Mouse (Mus musculus) embryonic facial prominence, embryonic 14.5 days (tissue): ENCODE data around the gene Cdk5rap2. TPM values are rescaled to one million over a fixed set of nuclear protein-coding genes. Genes with fewer than 3 reads are reported as not detected.

Experiments
- ATAC-seq: fragments of 200-750 bp; cut with Nextera tagmentation; 2 replicates; pipeline ENCODE4 v1.8.0; 2017; ENCODE audit warnings: low read depth, moderate number of reproducible peaks, moderate TSS enrichment
- DNase-seq: peaks from one replicate; pipeline ENCODE4 v3.0.0-alpha.2; 2015; ENCODE audit warnings: low spot score
- H3K27ac ChIP-seq: fragments of 300-500 bp; sonication (generic); replicated peaks from 2 replicates; pipeline ENCODE4 v1.5.1; 2014; ENCODE audit warnings: low read depth, mild to moderate bottlenecking, low read length, moderate library complexity
- H3K27me3 ChIP-seq: fragments of 300-500 bp; sonication (generic); replicated peaks from 2 replicates; pipeline ENCODE4 v1.6.1; 2014; ENCODE audit warnings: low read length; ENCODE audit not compliant: control insufficient read depth, insufficient read depth
- H3K36me3 ChIP-seq: fragments of 300-500 bp; sonication (generic); 2 replicates; pipeline ENCODE4 v1.6.1; 2014; ENCODE audit warnings: low read length, mixed read lengths; ENCODE audit not compliant: control insufficient read depth, insufficient read depth
- H3K4me1 ChIP-seq: fragments of 300-500 bp; sonication (generic); 2 replicates; pipeline ENCODE4 v1.6.1; 2014; ENCODE audit warnings: antibody characterized with exemption, low read length; ENCODE audit not compliant: control insufficient read depth, insufficient read depth
- H3K4me2 ChIP-seq: fragments of 300-500 bp; sonication (generic); 2 replicates; pipeline ENCODE4 v1.6.1; 2014; ENCODE audit warnings: low read depth, mild to moderate bottlenecking, low read length, moderate library complexity, mixed read lengths
- H3K4me3 ChIP-seq: fragments of 300-500 bp; sonication (generic); 2 replicates; pipeline ENCODE4 v1.5.1; 2014; ENCODE audit warnings: low read depth, mild to moderate bottlenecking, low read length
- H3K9ac ChIP-seq: fragments of 300-500 bp; sonication (generic); 2 replicates; pipeline ENCODE4 v1.6.1; 2014; ENCODE audit warnings: low read depth, mild to moderate bottlenecking, low read length, moderate library complexity, mixed read lengths
- H3K9me3 ChIP-seq: fragments of 300-500 bp; sonication (generic); 2 replicates; pipeline ENCODE4 v1.6.1; 2016; ENCODE audit warnings: low read length; ENCODE audit not compliant: control insufficient read depth
- WGBS: fragments of 180-500 bp; shearing (Covaris S2); extraction: QIAGEN DNeasy Blood & Tissue Kit; methylation state at CpG from one replicate; pipeline ENCODE4 v1.1.7; 2014; 5-methylcytosine and 5-hydroxymethylcytosine counted together
- polyA plus RNA-seq: library from polyadenylated mRNA; unstranded; fragments of >200 nt; fragmentation: Nextera tagmentation; extraction: Ambion mirVana; gene quantifications from 2 replicates; pipeline ENCODE4 v1.2.1, GENCODE M21; 2014

Cdk5rap2 gene
- 15.8 and 18.5 TPM in 2 replicates for polyA plus RNA-seq

DNA sequence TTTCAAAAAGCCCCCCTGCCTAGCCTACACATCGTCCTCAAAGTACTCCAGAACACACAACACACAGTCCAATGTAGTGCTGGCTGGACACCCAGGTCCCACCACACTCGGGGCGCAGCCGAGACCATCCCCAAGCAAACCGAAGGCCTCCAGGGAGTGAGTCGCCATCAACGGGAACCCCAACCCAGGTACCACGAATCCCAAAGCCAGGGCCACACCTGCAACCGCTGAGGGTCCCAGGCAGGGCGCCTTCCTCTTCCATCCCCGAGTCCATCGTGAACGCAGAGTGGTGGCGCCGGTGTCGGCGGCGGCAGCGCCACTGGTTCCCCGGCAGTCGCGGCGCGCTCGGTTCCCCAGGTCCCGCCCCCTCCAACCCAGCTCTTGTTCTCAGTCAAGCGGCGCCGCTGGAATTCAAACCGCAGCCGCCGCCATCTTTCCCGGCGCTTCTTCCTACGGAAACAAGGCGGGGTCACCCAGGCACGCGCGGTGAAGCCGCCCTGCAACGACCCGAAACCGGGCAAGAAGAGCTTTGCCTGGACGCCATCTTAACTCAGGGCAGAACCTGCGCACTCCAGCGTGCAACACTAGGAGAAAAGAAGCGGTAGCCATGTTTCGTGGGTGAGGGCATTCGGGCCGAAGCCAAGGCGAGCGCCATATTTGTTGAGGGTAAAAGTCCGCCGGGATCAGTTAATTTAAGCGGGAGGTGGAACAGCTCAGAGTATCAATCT is at the start of gene Cdk5rap2:
Gene Cdk5rap2 (minus strand): TSS at position 450 of the 728 bp plus-strand sequence.
- DNase-seq, result peak; percentile 99
- Histone ChIP-seq H3K9me3 (no peaks in the 10 kb centered on the region), H3K4me2 (peak within 1 kb of the TSS; percentile 77), H3K9ac (peak within 1 kb of the TSS; percentile 89), H3K4me1 (peaks cover 31% of the 10 kb centered on the region), H3K36me3 (peaks cover under 1% of the 10 kb centered on the region; the same call in 1 of the 2 replicates), H3K27ac (peak within 1 kb of the TSS; percentile 76), H3K27me3 (no peaks in the 10 kb centered on the region), H3K4me3 (peak within 1 kb of the TSS; percentile 82)
- 1% methylated on average over 54 of the region's 55 CpGs for WGBS
- peak; percentile 99 for ATAC-seq

DNA sequence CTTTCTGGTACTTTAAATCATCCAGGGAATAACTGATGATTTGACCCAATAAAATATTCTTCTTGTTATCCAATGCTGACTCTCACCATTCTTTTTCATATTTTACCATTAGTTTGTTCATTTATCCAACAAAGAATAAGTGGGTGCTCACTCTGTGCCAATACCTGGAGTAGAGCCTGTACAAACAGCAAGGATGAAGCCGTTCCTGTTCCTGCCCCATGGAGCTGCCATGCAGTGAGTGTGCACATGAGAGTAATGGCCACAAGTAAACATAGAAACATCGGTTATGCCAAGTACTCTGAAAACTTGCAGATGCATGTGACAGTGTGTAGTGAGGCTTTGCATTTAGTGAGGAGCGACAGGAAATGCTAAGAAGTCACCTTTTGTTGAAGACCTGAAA is 41.9 kb upstream of the Cdk5rap2 start:
- ATAC-seq (no peak), DNase-seq (no peak)
- Histone ChIP-seq H3K27me3 (no peaks in the 10 kb centered on the region), H3K9me3 (no peaks in the 10 kb centered on the region), H3K4me2 (no peak overlapping the region), H3K36me3 (0 out of 2 replicates have a peak, but pooled peaks cover 3% of the 10 kb centered on the region), H3K27ac (no peak overlapping the region), H3K4me3 (no peak overlapping the region), H3K4me1 (no peaks in the 10 kb centered on the region), H3K9ac (no peak overlapping the region)
- WGBS, result 88% methylated on average over 3 of the region's 3 CpGs

DNA sequence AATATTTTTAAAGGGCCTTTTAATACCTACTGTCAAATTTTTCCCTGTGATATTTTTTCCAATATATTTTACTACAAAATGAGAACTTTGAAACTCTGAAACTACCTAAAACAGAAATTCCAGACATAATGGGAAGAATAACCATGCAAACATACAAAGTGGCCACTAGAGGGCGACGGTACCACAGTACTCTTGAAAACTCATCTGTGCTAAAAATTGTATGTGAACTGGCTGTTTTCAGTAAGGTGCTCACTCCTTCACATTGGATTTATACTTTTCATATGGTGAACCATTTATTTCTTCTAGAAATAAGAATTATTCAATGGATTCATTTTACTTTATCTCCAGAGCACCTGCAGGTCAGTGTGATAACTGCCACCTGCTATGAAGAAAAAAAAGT is 41.5 kb upstream of the Cdk5rap2 start:
- ATAC-seq (no peak), DNase-seq (peak; percentile 68)
- Histone ChIP-seq H3K4me3 (no peak overlapping the region), H3K9me3 (no peaks in the 10 kb centered on the region), H3K4me2 (no peak overlapping the region), H3K27ac (no peak overlapping the region), H3K36me3 (0 out of 2 replicates have a peak, but pooled peaks cover 3% of the 10 kb centered on the region), H3K27me3 (no peaks in the 10 kb centered on the region), H3K9ac (no peak overlapping the region), H3K4me1 (no peaks in the 10 kb centered on the region)
- WGBS, result 0% methylated on average over 2 of the region's 2 CpGs

DNA sequence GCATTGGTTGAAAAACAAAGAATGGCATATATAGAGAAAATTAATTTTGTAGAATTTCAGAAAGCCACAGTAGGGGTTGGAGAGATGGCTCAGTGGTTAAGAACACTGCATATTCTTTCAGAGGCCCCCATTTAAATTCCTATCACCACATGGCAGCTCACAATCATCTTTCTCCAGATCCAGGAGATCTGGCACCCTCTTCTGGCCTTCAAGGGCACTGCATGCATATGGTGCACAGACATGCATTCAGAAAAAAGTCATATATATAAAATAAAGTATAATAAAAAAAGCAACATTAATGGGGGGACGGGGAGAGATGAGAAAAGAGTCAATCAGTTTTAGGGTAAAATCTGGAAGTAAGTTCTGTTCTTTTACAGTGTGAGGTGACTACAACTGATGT is 39.4 kb upstream of the Cdk5rap2 start:
- ATAC-seq (no peak), DNase-seq (no peak)
- no peak overlapping the region for H3K4me3 ChIP-seq
- no peaks in the 10 kb centered on the region for H3K4me1 ChIP-seq
- WGBS, result 87% methylated on average over 1 of the region's 1 CpGs
- H3K9me3 ChIP-seq, result no peaks in the 10 kb centered on the region
- no peak overlapping the region for H3K4me2 ChIP-seq
- no peaks in the 10 kb centered on the region for H3K27me3 ChIP-seq
- H3K27ac ChIP-seq, result no peak overlapping the region
- H3K36me3 ChIP-seq, result 0 out of 2 replicates have a peak, but pooled peaks cover 3% of the 10 kb centered on the region
- no peak overlapping the region for H3K9ac ChIP-seq

- WGBS, result 87% methylated on average over 3 of the region's 3 CpGs
- Histone ChIP-seq H3K9me3 (no peaks in the 10 kb centered on the region), H3K4me2 (no peak overlapping the region), H3K9ac (no peak overlapping the region), H3K4me1 (no peaks in the 10 kb centered on the region), H3K27ac (no peak overlapping the region), H3K27me3 (no peaks in the 10 kb centered on the region), H3K36me3 (no peaks in the 10 kb centered on the region), H3K4me3 (no peak overlapping the region)
- no peak for ATAC-seq
- DNase-seq, result no peak
Measured at GRCm38 (mm10) chr4:70446774-70447173, 36.5 kb upstream of the Cdk5rap2 start.

DNA sequence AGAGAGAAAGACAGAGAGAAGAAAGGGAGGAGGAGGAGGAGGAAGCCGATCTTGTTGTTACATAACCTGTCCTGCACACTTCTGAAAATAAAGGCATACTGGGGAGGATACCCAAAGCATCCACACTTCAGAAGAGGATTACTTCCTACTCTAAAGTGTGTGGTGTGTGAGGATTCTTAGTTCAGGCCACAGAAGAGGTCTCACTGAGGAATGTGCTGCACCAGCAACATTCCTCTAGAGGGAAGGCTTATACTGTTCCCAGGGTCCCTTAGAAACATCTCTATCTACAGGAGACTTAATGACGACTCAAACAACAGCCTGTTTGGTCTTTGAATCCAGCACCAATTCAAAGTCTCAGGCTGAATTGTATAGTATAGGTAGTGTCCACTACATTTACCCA is 10.0 kb upstream of the Cdk5rap2 start:
- DNase-seq (no peak), ATAC-seq (no peak)
- Histone ChIP-seq H3K9ac (no peak overlapping the region), H3K27me3 (no peaks in the 10 kb centered on the region), H3K4me1 (no peaks in the 10 kb centered on the region), H3K4me2 (no peak overlapping the region), H3K4me3 (no peak overlapping the region), H3K9me3 (no peaks in the 10 kb centered on the region), H3K27ac (no peak overlapping the region), H3K36me3 (no peaks in the 10 kb centered on the region)
- WGBS, result 54% methylated on average over 2 of the region's 2 CpGs

- WGBS, result 23% methylated on average over 2 of the region's 2 CpGs
- H3K9ac ChIP-seq, result no peak overlapping the region
- H3K27me3 ChIP-seq, result no peaks in the 10 kb centered on the region
- no peak overlapping the region for H3K4me3 ChIP-seq
- no peak overlapping the region for H3K4me2 ChIP-seq
- peak; percentile 80 for DNase-seq
- H3K4me1 ChIP-seq, result peaks cover 31% of the 10 kb centered on the region
- H3K27ac ChIP-seq, result peak overlapping the region; percentile 16; the same call in 1 of the 2 replicates
- ATAC-seq, result no peak
- no peaks in the 10 kb centered on the region for H3K9me3 ChIP-seq
- no peaks in the 10 kb centered on the region for H3K36me3 ChIP-seq
Measured at GRCm38 (mm10) chr4:70412126-70412525, 1.9 kb upstream of the Cdk5rap2 start.

DNA sequence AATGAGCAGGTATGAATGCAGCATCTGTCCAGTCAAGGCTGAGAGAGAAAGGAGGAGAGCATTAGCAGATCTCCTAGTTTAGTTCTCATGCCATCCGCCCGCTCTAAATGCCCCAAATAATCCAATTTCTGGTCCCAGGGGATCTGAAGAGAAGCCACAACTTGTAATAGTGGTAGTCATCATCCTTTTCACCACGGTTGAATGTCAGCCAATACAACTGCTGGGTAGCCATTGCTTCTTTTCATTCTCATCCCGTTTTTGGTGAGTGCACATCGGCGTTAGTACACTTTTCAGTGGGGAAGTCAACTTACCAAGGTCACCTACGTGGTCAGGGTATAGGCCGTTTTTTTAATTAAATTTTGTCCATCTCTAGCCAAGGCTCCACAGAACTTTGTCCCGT is 787 bp downstream of the Cdk5rap2 start:
- ATAC-seq (no peak), DNase-seq (peak; percentile 25)
- peak overlapping the region; percentile 82 for H3K4me3 ChIP-seq
- H3K9me3 ChIP-seq, result no peaks in the 10 kb centered on the region
- peak overlapping the region; percentile 77 for H3K4me2 ChIP-seq
- WGBS, result 14% methylated on average over 9 of the region's 9 CpGs
- no peaks in the 10 kb centered on the region for H3K27me3 ChIP-seq
- H3K4me1 ChIP-seq, result peaks cover 31% of the 10 kb centered on the region
- no peak overlapping the region for H3K27ac ChIP-seq
- H3K36me3 ChIP-seq, result peaks cover 4% of the 10 kb centered on the region; the same call in 1 of the 2 replicates
- H3K9ac ChIP-seq, result peak overlapping the region; percentile 89
